25 mouse cellular contexts compared by ENCODE assay signal in the genomic region with DNA sequence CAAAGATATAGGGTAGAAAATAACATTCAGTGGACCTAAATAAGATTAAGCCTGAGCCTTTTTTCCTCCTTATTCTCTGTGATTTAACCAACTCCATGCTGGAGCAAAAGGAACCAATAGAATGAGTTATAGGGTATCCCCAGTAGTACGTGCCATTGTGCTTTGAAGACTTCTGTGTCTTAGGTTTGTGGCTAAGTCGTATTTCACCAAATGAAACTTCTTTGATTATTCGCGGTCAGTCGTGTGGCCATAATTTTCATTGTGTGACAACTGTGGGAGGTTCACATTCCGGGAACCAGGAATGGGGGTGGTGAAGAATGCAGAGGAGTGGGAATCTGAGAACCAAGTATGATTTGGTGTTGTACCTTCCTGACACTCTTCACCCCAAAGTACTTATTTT.
DNase-seq lines count a peak whose midpoint lies in the region; ATAC-seq lines count a peak whose summit lies in the region.
"Had no signal": no experiment of that assay in that cellular context is flagged by ENCODE, and none has a peak within 500 bp of the region (broad histone marks: within the 10 kb centered on the region; RNA-seq: fewer than 3 reads in every experiment).

No protein-coding gene starts in this region.

- 33% methylated on average over 6 of the region's 6 CpGs for WGBS in kidney, embryonic 14.5 days

- peak; percentile 57; the same call in 1 of the 2 replicates for ATAC-seq in kidney, embryonic 14.5 days (ENCODE audit: low FRiP score, low TSS enrichment)
- ATAC-seq: forebrain, embryonic 14.5 days; hindbrain, embryonic 16.5 days; intestine, embryonic 15.5 days; Patski had no signal

- peak; percentile 32 for DNase-seq in embryo, embryonic 10 days (ENCODE audit: low spot score)
- no peak for DNase-seq in embryo, embryonic 11 days
- DNase-seq in kidney, postnatal 4 days = no peak
- peak; percentile 22 for DNase-seq in retina, embryonic 14.5 days (ENCODE audit: low spot score)
- DNase-seq in retina, postnatal 1 day = no peak
- DNase-seq: adrenal gland, adult 2 months; adrenal gland, postnatal 14 days; cerebellum, adult 11 months; cerebellum, adult 2 months; cerebellum, adult 9-11 months; cerebellum, postnatal 25 days; gastrocnemius, postnatal 25 days; heart, adult 18-20 months; heart, postnatal 10 days; heart, postnatal 36 days had no signal

- no peak overlapping the region for H3K4me2 ChIP-seq in kidney, embryonic 14.5 days (replicated peaks; ENCODE audit: low read depth, low read length)
- H3K4me2 ChIP-seq: embryonic facial prominence, embryonic 15.5 days; heart, embryonic 12.5 days; heart, embryonic 15.5 days; hindbrain, embryonic 13.5 days; intestine, embryonic 15.5 days had no signal

- H3K4me1 ChIP-seq in kidney, embryonic 14.5 days (ENCODE audit: control insufficient read depth, insufficient read depth, low read length) = no peaks in the 10 kb centered on the region
- H3K4me1 ChIP-seq: embryonic facial prominence, embryonic 15.5 days; heart, embryonic 12.5 days; heart, embryonic 15.5 days; hindbrain, embryonic 10.5 days; hindbrain, embryonic 13.5 days; intestine, embryonic 15.5 days had no signal

- no peaks in the 10 kb centered on the region for H3K27me3 ChIP-seq in kidney, embryonic 14.5 days (ENCODE audit: control insufficient read depth, insufficient read depth, low read length)
- H3K27me3 ChIP-seq: embryonic facial prominence, embryonic 15.5 days; heart, embryonic 12.5 days; heart, embryonic 15.5 days; hindbrain, embryonic 13.5 days; intestine, embryonic 15.5 days; Patski had no signal

- no peak overlapping the region for H3K4me3 ChIP-seq in kidney, embryonic 14.5 days (ENCODE audit: low read length)
- H3K4me3 ChIP-seq: embryonic facial prominence, embryonic 15.5 days; heart, embryonic 12.5 days; heart, embryonic 15.5 days; hindbrain, embryonic 10.5 days; hindbrain, embryonic 13.5 days; intestine, embryonic 15.5 days had no signal

- no peak overlapping the region for H3K9ac ChIP-seq in kidney, embryonic 14.5 days (ENCODE audit: low read depth, low read length)
- H3K9ac ChIP-seq: embryonic facial prominence, embryonic 15.5 days; heart, embryonic 12.5 days; heart, embryonic 15.5 days; hindbrain, embryonic 13.5 days; intestine, embryonic 15.5 days had no signal

- no peaks in the 10 kb centered on the region for H3K9me3 ChIP-seq in kidney, embryonic 14.5 days (ENCODE audit: control insufficient read depth, low read length)
- H3K9me3 ChIP-seq: embryonic facial prominence, embryonic 15.5 days; heart, embryonic 12.5 days; heart, embryonic 15.5 days; hindbrain, embryonic 10.5 days; hindbrain, embryonic 13.5 days; intestine, embryonic 15.5 days had no signal

- H3K36me3 ChIP-seq in kidney, embryonic 14.5 days (ENCODE audit: control insufficient read depth, insufficient read depth, low read length) = no peaks in the 10 kb centered on the region
- H3K36me3 ChIP-seq: embryonic facial prominence, embryonic 15.5 days; heart, embryonic 12.5 days; heart, embryonic 15.5 days; hindbrain, embryonic 10.5 days; hindbrain, embryonic 13.5 days; intestine, embryonic 15.5 days had no signal

- no peak overlapping the region for H3K27ac ChIP-seq in kidney, embryonic 14.5 days (ENCODE audit: low read depth, low read length)
- H3K27ac ChIP-seq: embryonic facial prominence, embryonic 15.5 days; heart, embryonic 15.5 days; hindbrain, embryonic 10.5 days; hindbrain, embryonic 13.5 days; intestine, embryonic 15.5 days had no signal

Comparison
In these comparisons a context has a peak if more than half of its experiments do, and no peak if none do; other contexts are left out.
1. DNase-seq: peak in embryo, embryonic 10 days (single experiment) and retina, embryonic 14.5 days (single experiment); none in embryo, embryonic 11 days (single experiment), kidney, postnatal 4 days (0 of 2) and retina, postnatal 1 day (single experiment).